Mouse (Mus musculus) G1E (cell line): ENCODE measurements at regions not wholly inside any gene's neighbourhood (a gene's known extent, or its start where the extent isn't known, plus 50 kb on each side); places are given as distances from the start of the nearest gene placed in this dataset.

Experiments used
- CTCF ChIP-seq: IDR thresholded peaks from 2 replicates; pipeline ENCODE4 v1.5.1; 2012; ENCODE audit warnings: low read depth, low read length, inconsistent platforms, mixed read lengths
- GATA1 ChIP-seq: IDR thresholded peaks from 2 replicates; pipeline ENCODE4 v1.6.1; 2012; ENCODE audit warnings: borderline replicate concordance, low read length, inconsistent platforms, mixed read lengths
- GATA2 ChIP-seq: IDR thresholded peaks from 2 replicates; pipeline ENCODE4 v1.6.1; 2012; ENCODE audit warnings: low read depth, low read length, inconsistent platforms, borderline replicate concordance
- POLR2AphosphoS5 ChIP-seq: IDR thresholded peaks from 2 replicates; pipeline ENCODE4 v1.6.1; 2012; ENCODE audit warnings: low read depth, low read length, inconsistent platforms; ENCODE audit not compliant: insufficient replicate concordance
- TAL1 ChIP-seq: conservative IDR thresholded peaks from 2 replicates; pipeline ENCODE4 v1.6.1; 2012; ENCODE audit warnings: low read depth, low read length, inconsistent platforms, mixed read lengths

DNA sequence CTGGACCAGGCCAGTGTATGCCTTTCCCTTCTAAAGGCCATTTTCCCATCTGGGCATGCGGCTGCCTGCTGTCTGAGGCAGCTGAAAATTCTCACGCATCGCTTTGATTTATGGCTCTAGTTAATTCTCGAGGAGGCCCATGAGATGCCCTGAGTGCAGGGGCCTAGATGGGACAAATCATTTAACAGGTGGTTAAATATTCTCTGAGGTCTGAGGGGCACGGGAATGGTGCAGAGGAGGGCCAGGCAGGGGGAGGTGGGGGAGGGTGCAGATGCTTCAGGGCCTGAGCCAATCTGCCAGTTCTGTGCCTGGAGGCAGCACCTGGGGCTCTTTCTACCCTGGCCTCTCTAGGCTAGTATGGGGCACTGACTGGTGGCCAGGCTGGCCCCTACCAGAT lies 89.9 kb upstream of the Lemd2 start:
- TF ChIP-seq CTCF, result no peak
- no peak for TF ChIP-seq POLR2AphosphoS5
- TF ChIP-seq GATA1, result no peak
- no peak for TF ChIP-seq TAL1
- TF ChIP-seq GATA2, result no peak
